ENCODE assay signal across 8 mouse cellular contexts in genomic region chr17:6835333-6835916, GRCm38 (mm10). TPM values are rescaled to one million over a fixed set of nuclear protein-coding genes. Genes with fewer than 3 reads are reported as not detected.
A peak's percentile ranks its signal among the peaks of the same experiment; 100 is the strongest.
DNase-seq lines count a peak whose midpoint lies in the region; ATAC-seq and TF ChIP-seq lines count a peak whose summit lies in the region.

No protein-coding gene starts in this region.

- intact Hi-C loops in heart, postnatal 14 days (cut with DNase I), result no loop called here

- TF ChIP-seq CTCF in C2C12 (IDR thresholded peaks at IDR 0.05; ENCODE audit: control insufficient read depth, insufficient read depth, insufficient read length), result no peak

- no peaks in the 10 kb centered on the region for H3K27me3 ChIP-seq in embryonic facial prominence, embryonic 14.5 days (replicated peaks; ENCODE audit: control insufficient read depth, insufficient read depth, low read length)
- no peaks in the 10 kb centered on the region for H3K27me3 ChIP-seq in embryonic facial prominence, embryonic 10.5 days (replicated peaks; ENCODE audit: low read depth, poor library complexity, severe bottlenecking)
- no peaks in the 10 kb centered on the region for H3K27me3 ChIP-seq in C2C12 (ENCODE audit: control insufficient read depth, insufficient read depth, insufficient read length)
- no peaks in the 10 kb centered on the region for H3K27me3 ChIP-seq in hindbrain, embryonic 16.5 days (replicated peaks; ENCODE audit: control insufficient read depth, insufficient read depth, low read length)

- no peak overlapping the region for H3K9ac ChIP-seq in embryonic facial prominence, embryonic 14.5 days (ENCODE audit: low read depth, low read length)
- no peak overlapping the region for H3K9ac ChIP-seq in hindbrain, embryonic 16.5 days (ENCODE audit: low read depth, low read length)

- WGBS in embryonic facial prominence, embryonic 14.5 days, result 59% methylated on average over 7 of the region's 7 CpGs
- WGBS in embryonic facial prominence, embryonic 10.5 days, result 68% methylated on average over 7 of the region's 7 CpGs
- 62% methylated on average over 7 of the region's 7 CpGs for WGBS in hindbrain, embryonic 16.5 days

- H3K27ac ChIP-seq in embryonic facial prominence, embryonic 14.5 days (replicated peaks; ENCODE audit: low read depth, low read length), result no peak overlapping the region
- H3K27ac ChIP-seq in embryonic facial prominence, embryonic 10.5 days (replicated peaks), result no peak overlapping the region
- no peak overlapping the region for H3K27ac ChIP-seq in hindbrain, embryonic 16.5 days (ENCODE audit: low read depth, low read length)

- DNase-seq in embryonic facial prominence, embryonic 14.5 days (ENCODE audit: low spot score), result no peak
- DNase-seq in embryonic facial prominence, embryonic 10.5 days (ENCODE audit: low spot score), result no peak
- peak; percentile 44 to 47 for DNase-seq in heart, postnatal 14 days
- DNase-seq in lung, postnatal 36 days, result peak; percentile 90
- DNase-seq in thymus, postnatal 4 days, result no peak

- H3K79me3 ChIP-seq in C2C12 (ENCODE audit: low read depth), result no peaks in the 10 kb centered on the region

- no peak overlapping the region for H3K4me2 ChIP-seq in embryonic facial prominence, embryonic 14.5 days (ENCODE audit: low read depth, low read length)
- H3K4me2 ChIP-seq in hindbrain, embryonic 16.5 days (ENCODE audit: low read length), result no peak overlapping the region

- H3K79me2 ChIP-seq in C2C12 (ENCODE audit: control insufficient read depth, insufficient read depth), result no peaks in the 10 kb centered on the region

- ATAC-seq in embryonic facial prominence, embryonic 14.5 days (ENCODE audit: low read depth), result peak; percentile 53; the same call in 1 of the 2 replicates
- ATAC-seq in hindbrain, embryonic 16.5 days, result no peak
- ATAC-seq in inflammation-experienced regulatory T-cells, adult 6 months, result no peak

- no peak overlapping the region for H3K4me3 ChIP-seq in embryonic facial prominence, embryonic 14.5 days (ENCODE audit: low read depth, low read length)
- no peak overlapping the region for H3K4me3 ChIP-seq in embryonic facial prominence, embryonic 10.5 days
- H3K4me3 ChIP-seq in C2C12 (ENCODE audit: insufficient read depth, poor library complexity, severe bottlenecking), result no peak overlapping the region
- H3K4me3 ChIP-seq in hindbrain, embryonic 16.5 days (ENCODE audit: low read length), result no peak overlapping the region

- H3K9me3 ChIP-seq in embryonic facial prominence, embryonic 14.5 days (ENCODE audit: control insufficient read depth, low read length), result no peaks in the 10 kb centered on the region
- H3K9me3 ChIP-seq in embryonic facial prominence, embryonic 10.5 days, result no peaks in the 10 kb centered on the region
- H3K9me3 ChIP-seq in hindbrain, embryonic 16.5 days (ENCODE audit: control insufficient read depth, low read length), result no peaks in the 10 kb centered on the region

- H3K36me3 ChIP-seq in embryonic facial prominence, embryonic 14.5 days (ENCODE audit: control insufficient read depth, insufficient read depth, low read length), result no peaks in the 10 kb centered on the region
- H3K36me3 ChIP-seq in embryonic facial prominence, embryonic 10.5 days (replicated peaks), result no peaks in the 10 kb centered on the region
- H3K36me3 ChIP-seq in C2C12 (ENCODE audit: control insufficient read depth, insufficient read depth), result no peaks in the 10 kb centered on the region
- no peaks in the 10 kb centered on the region for H3K36me3 ChIP-seq in hindbrain, embryonic 16.5 days (ENCODE audit: control insufficient read depth, insufficient read depth, low read length)

- no peaks in the 10 kb centered on the region for H3K4me1 ChIP-seq in embryonic facial prominence, embryonic 14.5 days (ENCODE audit: control insufficient read depth, insufficient read depth, low read length)
- H3K4me1 ChIP-seq in embryonic facial prominence, embryonic 10.5 days, result no peaks in the 10 kb centered on the region
- H3K4me1 ChIP-seq in hindbrain, embryonic 16.5 days (ENCODE audit: control insufficient read depth, insufficient read depth, low read depth, low read length), result no peaks in the 10 kb centered on the region

- peak overlapping the region; percentile 20 for H3ac ChIP-seq in C2C12 (ENCODE audit: control insufficient read depth, insufficient read length, low read depth)

TF ChIP-seq in C2C12, 6 proteins besides CTCF, POLR2A, EP300 and RAD21:
- peak; percentile 50 for TF ChIP-seq USF1 (IDR thresholded peaks at IDR 0.05; ENCODE audit: low read depth)
- no peak for TF ChIP-seq MYOG (IDR thresholded peaks at IDR 0.05; ENCODE audit: control insufficient read depth, extremely low read depth, insufficient read length)
- TF ChIP-seq CEBPB (IDR thresholded peaks at IDR 0.05; ENCODE audit: low read depth), result peak; percentile 65
- TF ChIP-seq MYOD1 (IDR thresholded peaks at IDR 0.05; ENCODE audit: control insufficient read depth, insufficient read length, low read depth), result peak; percentile 23
- TF ChIP-seq MAX (IDR thresholded peaks at IDR 0.05), result peak; percentile 19
- TF ChIP-seq FOSL1 (IDR thresholded peaks at IDR 0.05; ENCODE audit: insufficient read depth, low read length, poor library complexity, severe bottlenecking), result peak; percentile 74

RNA-seq across cellular contexts. Expression of gene Ezr, which starts 52.8 kb away (rescaled TPM):
- polyA plus RNA-seq in embryonic facial prominence, embryonic 14.5 days (2014; fragmentation: Nextera tagmentation; extraction: Ambion mirVana), result 57.8 and 59.1 TPM in 2 replicates
- 51.6 and 55.0 TPM in 2 replicates for polyA plus RNA-seq in embryonic facial prominence, embryonic 10.5 days (2016; fragmentation: Nextera tagmentation; extraction: Ambion mirVana)
- 78.7 TPM for polyA plus RNA-seq in C2C12 (2012; fragmentation: generic; extraction: Trizol)
- 10 to 100 TPM; 48.8 to 56.9 TPM for total RNA-seq in heart, postnatal 14 days (2021)
- polyA plus RNA-seq in hindbrain, embryonic 16.5 days (2015; fragmentation: Nextera tagmentation; extraction: Ambion mirVana), result 69.9 and 73.3 TPM in 2 replicates
- 100 to 1,000 TPM; 111 to 138 (median 117) TPM for polyA plus RNA-seq in inflammation-experienced regulatory T-cells, adult 6 months (2017; shearing (Covaris generic))

Comparison
In these comparisons a context has a peak if more than half of its experiments do, and no peak if none do; other contexts are left out.
1. DNase-seq: peak in heart, postnatal 14 days (2 of 2) and lung, postnatal 36 days (single experiment); none in embryonic facial prominence, embryonic 14.5 days (single experiment), embryonic facial prominence, embryonic 10.5 days (single experiment) and thymus, postnatal 4 days (single experiment).